Mouse (Mus musculus) retina, postnatal 7 days (tissue): ENCODE measurements at regions not wholly inside any gene's neighbourhood (a gene's known extent, or its start where the extent isn't known, plus 50 kb on each side); places are given as distances from the start of the nearest gene placed in this dataset.
A peak's percentile ranks its signal among the peaks of the same experiment; 100 is the strongest.

ENCODE experiments used
- DNase-seq: peaks from one replicate; pipeline ENCODE4 v3.0.0-alpha.2; 2012; ENCODE audit warnings: low read depth, low spot score

DNA sequence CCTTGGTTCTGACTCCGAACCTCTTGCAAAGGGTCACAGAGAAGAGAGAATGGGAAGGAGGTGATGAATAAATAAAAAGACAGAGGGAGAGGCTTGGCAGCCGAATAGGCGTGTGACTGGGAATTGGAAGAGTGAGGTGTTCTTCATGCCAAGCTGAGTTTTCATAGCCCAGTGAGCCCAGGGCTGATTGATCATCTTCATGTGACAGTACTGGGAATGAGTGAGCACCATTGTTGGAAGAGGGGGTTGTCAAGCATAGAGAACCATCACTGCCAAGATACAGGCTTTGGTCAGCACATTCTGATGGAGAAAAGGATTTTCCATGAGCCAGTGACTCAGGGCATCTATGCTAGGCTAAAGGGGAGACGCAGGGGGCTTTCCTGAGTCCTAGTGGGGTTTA is 163.0 kb downstream of the Slc30a10 start:
- no peak for DNase-seq

DNA sequence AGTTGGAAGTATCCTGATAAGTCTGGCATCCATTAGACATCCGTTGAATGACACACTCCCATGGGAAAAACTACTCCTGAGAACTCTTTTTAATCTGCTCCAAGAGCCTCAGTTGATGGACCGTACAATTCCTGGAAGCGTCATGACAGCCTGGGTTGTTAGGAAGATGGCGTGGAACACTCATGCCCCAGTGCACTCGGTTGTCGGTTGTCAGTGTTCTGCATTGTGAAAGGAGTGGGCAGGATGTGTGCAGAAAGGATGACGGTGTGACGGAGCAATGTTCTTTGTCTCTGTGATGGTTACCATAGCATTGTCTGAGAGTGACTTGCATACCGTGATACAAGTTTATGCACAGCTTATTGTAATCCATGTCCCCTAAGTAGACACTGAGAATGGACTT is 164.4 kb downstream of the Slc30a10 start:
- no peak for DNase-seq

DNA sequence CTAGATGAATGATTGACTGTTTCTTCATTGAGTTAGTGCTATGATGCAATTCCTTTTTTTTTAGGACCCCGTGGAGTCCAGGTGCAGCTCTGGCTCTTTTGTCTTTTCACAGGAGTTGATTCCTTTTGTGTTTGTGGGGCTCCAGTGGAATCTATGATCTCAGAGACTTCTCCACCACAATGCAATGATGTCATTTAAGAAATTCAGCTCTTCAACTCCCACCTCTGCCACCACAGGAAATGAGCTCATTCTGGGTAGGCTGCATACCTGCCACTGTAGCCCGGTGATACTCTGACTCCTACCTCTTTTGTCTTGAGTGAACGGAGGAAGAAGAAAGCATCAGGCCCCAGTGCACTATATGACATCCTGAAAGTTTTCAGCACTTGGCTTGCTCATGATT is 173.8 kb downstream of the Slc30a10 start:
- DNase-seq = no peak

DNA sequence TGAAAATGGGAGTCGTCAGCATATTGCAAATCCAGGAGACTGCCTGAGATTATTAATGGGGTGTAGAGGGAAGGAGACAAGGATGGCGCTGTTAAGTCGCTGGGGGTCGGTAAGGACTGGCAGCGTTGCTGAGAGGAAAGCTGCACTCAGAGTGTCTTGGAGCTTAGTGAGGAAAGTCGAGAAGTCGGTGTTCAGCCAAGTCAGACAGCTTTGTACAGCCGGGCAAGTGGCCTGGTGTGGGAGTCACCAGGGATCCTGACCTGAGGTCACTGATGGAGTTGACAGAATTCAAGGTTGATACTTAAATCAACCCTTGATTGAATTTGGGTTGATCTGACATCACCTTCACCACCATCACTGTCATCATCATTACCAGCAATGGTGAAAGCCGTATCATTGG is 175.3 kb downstream of the Slc30a10 start:
- DNase-seq = no peak

DNA sequence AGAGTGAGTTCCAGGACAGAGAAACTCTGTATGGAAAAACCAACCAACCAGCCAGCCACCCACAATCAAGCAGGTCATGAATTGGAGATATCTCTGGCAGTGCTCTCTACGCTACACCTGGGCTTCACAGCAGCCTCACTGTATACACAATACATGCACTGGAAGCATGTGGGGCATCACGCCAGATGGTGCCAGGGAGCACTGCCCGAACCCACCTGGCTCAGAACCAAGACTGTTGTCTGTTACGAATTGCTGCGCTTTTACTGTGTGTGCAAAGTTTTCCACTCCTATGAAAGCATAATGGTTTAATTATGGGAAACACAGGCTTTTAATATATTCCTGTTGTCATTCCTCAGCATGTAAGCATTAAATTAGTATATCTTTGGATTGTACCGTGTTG is 184.0 kb downstream of the Slc30a10 start:
- no peak for DNase-seq

DNA sequence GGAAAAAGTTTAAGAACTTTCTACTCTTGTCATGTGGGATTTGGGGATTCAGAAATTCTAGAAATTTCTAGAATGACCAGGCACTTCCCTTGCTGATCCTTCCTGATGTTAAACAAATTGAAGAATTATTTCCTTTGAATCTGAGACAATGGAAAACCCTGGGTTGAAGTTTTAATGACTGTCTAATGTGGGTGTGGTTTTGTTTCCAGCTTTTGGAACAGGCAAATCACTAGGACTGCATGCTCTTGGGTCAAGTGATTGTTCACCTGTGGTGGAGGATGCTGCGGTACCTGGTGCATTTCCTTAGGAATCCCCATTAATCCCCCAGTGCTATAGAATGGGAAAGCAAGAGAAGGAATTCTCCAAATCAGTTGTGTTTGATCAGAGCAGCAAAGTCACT is 184.8 kb downstream of the Slc30a10 start:
- no peak for DNase-seq

DNA sequence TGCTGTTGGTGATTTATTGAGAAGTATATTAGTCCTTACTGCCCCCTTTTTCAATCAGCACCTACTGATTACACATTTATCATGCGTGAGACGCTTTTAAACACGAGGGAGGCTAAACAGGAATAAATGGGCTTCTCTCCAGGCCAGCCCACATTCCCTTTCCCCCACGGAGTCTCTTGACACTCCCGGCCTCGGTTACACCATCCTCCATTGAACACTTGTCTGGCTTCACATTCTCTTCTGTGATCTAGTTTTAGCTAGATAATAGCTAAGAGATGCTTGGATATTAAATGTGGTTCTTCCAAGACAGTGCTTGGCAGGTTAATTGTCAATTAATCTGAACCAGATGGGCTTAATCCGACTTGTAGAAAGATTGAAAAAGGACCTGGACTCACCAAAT is 189.4 kb downstream of the Slc30a10 start:
- DNase-seq = no peak

DNA sequence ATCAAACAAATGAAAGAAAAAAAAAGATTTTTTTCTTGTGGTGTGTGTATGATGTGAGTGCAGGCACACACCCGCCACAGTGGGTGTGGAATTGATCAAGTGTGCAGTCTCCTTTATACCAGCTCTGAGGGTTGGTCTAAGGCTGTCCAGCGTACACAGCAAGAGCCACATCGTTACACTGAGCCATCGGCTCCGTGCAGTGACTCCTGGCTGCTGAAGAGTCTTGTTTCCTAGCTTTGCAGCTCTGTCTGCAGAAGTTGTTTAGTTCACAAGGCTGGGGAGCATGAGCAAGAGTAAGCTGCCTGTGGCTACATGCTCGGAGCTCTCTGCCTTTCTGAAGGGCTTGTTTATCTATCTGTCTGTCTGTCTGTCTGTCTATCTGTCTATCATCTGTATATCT is 193.5 kb downstream of the Slc30a10 start:
- DNase-seq = no peak

DNA sequence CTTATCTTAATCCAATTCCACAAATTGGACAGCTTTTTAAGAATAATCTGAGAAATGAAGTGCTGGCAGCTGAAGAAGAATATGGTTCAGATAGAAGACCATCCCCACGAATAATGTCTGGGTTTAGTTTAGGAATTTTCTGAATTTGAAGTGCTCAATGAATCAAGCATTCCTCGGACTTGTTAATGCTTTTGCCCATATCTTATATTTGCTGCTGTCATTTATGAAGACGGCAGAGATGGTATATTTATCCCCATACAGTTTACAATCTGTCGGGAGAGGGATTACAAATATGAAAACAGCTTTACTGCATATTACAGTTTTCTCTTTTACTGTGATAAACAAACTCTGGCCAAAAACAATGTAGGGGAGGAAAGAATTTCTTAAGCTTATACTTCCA is 194.3 kb downstream of the Slc30a10 start:
- DNase-seq = no peak

DNA sequence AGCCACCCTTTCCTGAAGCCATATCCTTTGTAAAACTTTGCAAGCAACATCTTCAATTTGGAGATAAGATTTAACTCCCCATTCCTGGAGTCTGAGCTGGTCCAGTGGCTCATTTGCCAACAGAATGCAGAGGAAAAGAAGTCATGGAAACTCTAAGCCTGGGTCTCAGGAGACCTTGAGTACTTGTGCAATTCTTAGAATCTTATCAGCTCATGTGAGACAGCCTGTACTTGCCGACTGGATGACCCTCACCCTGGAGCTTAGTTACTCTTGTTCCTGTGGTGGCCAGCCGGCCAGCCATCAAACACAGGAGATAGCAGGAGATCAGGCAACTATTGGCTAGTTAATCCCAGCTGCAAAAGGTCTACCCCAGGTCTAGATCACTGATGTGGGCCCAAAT is 196.3 kb downstream of the Slc30a10 start:
- DNase-seq = no peak

DNA sequence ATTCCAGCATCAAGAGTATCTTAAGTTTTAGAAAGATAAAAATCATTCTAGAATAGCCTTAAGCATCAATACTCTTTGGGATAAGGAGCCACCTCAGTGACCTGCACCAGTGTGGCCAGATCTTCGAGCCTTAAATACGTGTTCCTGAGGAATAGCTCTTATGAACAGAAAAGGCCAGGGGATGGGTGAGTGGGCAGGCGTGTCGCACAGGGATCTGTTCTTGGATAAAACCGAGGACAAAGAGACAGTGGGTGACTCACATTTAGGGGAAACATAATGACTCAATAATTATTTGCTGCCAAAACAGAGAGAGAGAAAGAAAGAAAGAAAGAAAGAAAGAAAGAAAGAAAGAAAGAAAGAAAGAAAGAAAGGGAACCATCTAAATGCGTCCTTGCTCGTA is 200.4 kb downstream of the Slc30a10 start:
- DNase-seq = no peak

DNA sequence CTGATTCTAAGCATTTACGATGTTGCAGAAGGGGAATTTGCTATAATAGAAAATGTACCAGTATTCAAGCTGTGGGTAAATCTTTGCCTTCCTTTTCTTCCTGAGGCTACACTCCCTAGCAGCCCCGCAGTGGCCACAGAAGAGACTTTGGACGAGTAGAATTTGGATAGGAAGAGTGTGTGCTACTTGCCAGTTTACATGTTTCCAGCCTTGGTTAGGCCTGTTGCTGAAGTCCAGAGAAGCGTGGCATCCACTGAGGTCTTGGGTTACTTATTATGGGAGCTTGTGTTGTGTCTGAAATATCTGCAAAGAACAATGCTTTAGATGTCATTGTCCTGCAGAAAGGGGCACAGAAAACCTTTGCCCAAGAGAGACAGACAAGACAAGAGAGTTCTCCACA is 200.8 kb downstream of the Slc30a10 start:
- DNase-seq = no peak

DNA sequence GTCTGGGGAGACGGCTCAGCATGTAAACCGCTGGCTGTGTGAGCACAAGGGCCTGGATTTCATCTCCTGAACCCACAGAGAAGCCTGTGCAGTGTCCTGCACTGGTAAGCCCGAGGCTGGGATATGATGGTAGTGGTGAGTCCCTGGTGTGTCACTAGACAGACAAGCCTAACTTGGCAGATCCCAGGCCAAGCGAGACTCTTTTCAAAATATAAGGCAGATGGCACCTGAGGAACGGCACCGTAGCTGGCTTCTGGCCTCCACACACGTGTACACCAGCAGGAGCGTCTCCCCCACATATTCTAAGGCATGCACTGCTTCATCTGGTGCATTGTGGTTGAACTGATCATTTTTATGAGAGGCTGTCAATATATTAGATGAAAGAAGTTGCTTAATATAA is 202.6 kb downstream of the Slc30a10 start:
- DNase-seq = no peak

DNA sequence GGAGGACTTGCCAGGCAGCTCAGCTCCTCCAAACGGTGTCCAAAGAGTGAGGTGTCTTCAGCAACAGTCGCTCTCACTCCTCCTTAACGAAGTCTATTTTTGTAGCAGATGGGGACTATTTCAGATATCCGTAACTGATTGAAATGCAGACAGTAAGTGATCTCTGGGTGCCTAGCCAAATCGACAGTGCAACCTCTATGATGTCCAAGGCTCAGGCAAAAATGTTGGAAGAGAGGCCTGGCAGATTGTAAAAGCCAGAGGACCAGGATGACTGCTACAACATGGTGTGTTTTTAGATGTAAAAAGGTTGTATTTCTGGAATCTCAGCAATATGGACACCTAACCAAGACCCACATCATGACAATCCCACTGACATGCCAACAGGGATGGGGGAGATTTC is 204.8 kb downstream of the Slc30a10 start:
- no peak for DNase-seq

DNA sequence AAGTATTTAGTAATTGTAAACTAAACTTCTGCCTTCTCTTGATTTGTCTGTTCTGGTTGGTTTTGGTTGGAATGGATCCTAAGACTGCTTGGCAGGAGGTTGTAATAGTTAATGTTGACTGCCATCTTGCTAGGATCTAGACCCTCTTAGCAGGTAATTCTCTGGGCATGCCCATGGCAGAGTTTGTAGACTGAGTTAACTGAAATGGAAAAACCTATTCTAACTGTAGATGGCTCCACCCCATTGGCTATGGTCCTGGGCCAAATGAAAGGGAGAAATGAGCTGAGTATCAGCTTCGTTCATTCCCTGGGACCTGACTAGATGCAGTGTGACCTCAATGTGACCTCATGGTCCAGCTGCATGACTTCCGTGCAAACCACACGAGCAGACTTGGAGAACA is 207.7 kb downstream of the Slc30a10 start:
- no peak for DNase-seq

DNA sequence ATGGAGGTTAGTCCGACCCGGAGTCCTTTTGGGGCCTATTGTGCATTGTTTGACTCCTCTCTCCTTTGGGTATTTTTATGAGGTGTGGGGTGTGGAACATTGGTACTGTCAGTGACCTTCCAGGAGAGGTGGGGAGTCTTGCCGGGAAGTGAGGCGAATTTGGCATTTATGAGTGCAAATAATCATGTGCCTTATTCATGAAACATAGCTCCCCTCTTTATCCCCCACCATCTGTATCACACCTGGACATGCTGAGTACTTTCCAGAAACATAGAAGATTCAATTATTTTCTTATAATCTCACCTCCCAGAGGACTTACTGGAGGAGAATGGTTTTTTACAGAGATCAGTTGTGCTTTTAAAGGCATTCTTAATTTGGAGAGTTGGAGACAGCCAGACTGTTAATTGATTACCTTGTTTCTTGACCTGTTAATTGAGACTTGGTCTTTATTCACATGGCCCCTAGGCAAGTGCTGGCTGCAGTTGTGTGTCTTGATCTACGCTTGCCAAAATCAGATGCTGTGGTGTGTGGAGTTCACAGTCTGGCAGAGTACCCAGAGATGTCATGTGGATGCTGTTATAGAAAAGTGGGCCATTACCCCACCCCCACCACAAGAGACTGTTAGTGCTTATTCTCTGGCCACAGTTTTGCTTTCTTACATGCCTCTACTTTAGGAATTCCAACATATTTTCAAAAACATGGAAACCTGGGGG is 215.5 kb downstream of the Slc30a10 start:
- DNase-seq = no peak

DNA sequence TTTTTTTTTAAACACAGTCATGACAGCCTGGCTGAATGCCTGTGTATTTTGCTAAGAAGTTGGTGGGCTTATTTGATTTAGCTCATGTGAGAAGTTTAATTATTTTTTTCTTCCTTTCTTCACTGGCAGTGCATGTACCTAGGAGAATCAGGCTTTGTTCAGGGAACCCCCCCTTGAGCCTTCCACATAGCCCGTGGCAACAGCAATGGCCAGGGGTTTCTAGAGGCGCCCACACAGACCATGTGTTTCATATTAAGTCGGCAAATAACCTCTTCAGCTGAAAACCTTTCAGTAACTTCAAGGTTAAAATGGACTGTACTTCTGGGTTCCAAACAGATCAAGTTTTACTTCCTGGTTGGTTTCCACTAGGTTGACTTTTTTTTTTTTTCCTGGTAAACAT is 218.3 kb downstream of the Slc30a10 start:
- DNase-seq = no peak

DNA sequence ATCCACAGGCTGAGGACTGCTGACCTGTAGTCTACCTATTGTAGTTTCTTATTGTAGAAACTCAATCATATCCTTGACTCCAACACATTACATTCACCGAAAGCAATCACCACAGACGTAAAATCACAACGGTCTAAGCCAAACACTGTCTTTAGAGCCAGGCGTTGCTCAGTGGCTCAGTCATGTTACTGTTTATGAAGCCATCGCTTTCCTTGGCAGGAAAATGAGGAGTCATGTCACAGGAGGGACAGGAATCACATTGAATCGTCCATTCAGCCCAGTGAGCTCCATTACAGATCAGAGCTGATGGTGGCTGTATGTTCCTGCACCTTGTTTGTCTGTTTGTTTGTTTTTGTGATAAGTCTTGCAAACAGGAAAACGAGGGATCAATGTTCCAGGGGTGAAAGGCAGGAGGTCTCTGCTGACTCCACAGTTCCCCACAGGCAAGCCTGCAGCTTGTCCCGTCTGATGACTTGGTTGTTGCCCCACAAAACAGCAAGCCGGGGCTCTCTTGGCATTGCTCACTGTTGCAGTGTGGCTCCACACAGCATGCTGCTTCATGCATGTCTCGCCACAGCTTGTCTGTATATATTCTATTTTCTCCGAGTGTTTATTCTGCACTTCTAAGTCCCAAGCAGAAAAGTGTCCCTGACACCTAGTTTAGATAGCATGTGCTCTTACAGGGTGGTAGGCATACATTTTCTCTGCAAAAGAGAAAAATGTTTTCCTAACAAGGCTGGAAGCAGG is 221.2 kb downstream of the Slc30a10 start:
- DNase-seq = no peak

DNA sequence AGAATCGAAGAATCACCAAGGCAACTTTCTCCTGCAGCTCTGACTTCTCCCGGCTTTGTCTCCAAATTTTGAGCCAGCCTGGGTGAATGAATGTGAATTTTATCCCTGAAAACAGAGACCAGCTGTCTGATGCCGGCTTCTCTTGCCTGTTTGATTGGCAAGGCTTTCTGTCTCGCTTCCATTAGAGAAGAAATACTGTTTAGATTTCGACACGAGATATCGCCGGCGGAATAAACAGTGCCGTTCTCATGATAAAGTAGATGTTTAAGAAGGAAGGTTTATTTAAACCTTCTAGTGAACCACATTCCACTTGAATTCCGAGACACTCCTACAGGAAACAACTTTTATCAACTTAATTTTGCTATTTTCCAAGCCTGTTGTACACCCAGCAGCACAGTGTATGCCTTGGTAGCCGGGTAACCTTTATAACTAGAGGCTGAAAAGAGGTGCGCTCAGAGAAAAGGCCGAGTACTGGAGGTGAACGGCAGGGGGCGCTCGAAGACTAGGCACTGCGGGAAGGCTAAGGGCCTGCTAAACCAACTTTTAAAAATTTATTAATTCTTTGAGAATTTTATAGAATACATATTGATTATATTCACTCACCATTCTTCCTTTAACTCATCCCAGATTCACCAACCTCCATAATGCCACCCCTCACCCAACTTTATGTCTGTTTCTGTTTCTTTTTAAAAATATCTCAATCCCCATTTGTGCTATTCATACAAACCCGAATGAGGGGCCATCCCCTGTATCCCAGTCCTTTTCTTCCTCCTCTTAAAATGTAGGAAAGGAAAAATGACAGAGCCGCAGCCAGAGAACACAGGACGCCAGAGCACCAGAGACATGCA is 227.2 kb downstream of the Slc30a10 start:
- DNase-seq = peak; percentile 46

DNA sequence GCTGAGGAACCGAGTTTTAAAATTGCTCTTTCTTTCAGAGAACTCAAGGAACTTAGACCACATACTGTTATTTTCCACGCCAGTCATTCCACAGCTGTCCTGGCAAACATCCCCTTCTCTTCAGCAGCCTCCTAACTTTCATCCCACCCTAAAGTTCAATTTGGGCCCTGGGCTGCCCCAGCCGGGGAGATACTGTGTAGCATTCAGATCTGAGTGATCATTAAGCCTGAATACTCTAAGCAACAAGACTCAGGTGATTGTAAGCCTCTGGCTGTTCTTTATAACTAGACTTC is 227.8 kb downstream of the Slc30a10 start:
- DNase-seq = no peak

DNA sequence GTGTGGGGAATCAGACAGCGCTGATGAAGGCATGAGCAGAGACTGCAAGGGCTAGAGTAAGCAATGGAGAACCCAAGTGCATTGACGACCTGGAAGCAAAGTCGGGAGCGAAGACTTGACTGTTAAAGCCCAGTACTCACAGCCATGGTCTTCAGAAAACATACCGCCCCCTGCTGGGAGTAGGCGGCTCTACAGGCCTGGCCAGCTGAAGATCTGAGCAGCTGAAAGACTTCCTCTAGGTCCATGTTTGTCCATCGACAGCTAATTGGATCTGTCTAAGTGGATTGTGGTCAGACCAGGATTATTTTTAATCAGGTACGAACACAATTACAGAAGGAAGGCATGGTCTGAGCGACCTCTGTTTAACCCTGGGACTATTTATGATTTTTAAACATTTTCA is 230.0 kb downstream of the Slc30a10 start:
- DNase-seq = peak; percentile 52

DNA sequence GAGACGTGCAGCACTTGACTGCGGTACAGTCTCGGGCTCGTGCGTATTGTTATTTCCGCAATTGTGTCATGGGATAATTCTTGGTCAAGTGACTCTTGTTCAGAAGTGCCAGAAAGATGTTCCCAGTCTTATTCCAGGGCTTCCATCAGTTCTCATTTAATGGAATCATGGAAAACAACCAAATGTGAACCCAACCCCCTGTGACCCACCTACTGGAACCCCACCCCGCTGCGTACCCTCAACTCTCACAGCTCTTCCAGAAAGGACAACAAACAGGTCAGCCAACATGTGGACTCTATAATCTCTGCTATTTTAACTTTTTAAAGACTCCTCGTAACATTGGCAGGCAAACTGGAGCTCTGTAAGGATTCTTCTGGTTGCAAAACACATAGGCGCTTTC is 233.9 kb downstream of the Slc30a10 start:
- DNase-seq = no peak

DNA sequence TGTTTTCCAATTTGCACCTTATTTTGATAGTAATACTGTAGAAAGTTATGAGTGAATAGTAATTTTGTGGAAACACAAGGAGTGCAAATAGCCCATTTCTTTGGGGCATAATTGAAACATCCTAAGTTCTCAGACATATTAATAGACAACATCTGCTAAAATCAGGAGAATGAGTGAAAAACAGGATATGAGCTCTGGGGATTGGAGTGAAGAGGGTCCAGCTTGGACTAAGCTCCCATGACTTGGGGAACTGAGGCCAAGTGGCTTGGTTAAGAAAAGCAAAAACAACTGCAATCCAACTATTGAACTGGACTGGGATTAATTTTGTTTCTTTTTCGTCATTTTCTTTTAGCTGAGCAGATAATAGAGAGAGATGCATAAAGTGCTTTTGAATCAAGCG is 240.7 kb downstream of the Slc30a10 start:
- no peak for DNase-seq
